In the genomic region with DNA sequence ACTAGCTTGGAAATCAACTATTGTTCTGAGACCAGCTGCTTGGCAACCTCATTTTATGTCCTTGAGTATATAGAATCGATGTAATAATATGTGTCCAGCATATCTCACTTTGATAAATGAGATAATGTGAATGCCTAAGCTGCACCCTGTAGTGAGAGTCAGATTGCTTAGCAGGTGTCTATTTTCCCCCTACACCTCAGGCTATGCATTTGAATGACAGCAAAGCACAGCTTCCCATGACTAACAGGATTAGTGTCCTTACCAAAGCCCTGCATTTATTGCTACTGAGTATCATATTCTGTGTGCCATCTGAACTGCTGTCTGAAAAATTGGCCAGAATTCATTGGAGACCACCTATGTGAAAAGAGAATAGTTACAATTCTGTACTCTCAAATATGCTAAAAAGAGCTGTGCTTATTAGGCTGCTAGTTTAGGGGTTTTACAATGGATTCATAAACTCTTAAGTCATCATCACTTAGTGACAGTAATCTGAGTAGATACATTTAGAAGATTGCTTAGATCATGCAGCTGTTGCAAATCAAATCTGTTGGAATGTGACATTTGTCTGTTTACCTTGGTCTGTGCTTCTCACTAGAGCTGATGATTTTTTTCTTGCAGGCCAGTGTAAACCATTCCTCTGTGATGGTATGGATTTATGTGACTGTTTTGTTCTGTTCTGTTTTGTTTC, we compare ENCODE assay signal across 22 mouse cellular contexts.
DNase-seq lines count a peak whose midpoint lies in the region; ATAC-seq lines count a peak whose summit lies in the region.
"Had no signal": no experiment of that assay in that cellular context is flagged by ENCODE, and none has a peak within 500 bp of the region (broad histone marks: within the 10 kb centered on the region; RNA-seq: fewer than 3 reads in every experiment).

No protein-coding gene starts in this region.

- no peaks in the 10 kb centered on the region for H3K9me3 ChIP-seq in embryonic facial prominence, embryonic 11.5 days (replicated peaks; ENCODE audit: control insufficient read depth, low read length)
- no peaks in the 10 kb centered on the region for H3K9me3 ChIP-seq in embryonic facial prominence, embryonic 10.5 days
- no peaks in the 10 kb centered on the region for H3K9me3 ChIP-seq in neural tube, embryonic 11.5 days (ENCODE audit: control insufficient read depth, low read length)
- no peaks in the 10 kb centered on the region for H3K9me3 ChIP-seq in neural tube, embryonic 15.5 days (replicated peaks)
- H3K9me3 ChIP-seq in midbrain, embryonic 15.5 days, result no peaks in the 10 kb centered on the region
- H3K9me3 ChIP-seq: forebrain, embryonic 10.5 days; heart, embryonic 13.5 days; kidney, embryonic 15.5 days had no signal

- no peak overlapping the region for H3K27ac ChIP-seq in embryonic facial prominence, embryonic 11.5 days (replicated peaks; ENCODE audit: low read depth, low read length)
- H3K27ac ChIP-seq in embryonic facial prominence, embryonic 10.5 days (replicated peaks), result no peak overlapping the region
- no peak overlapping the region for H3K27ac ChIP-seq in neural tube, embryonic 11.5 days (ENCODE audit: low read depth, low read length)
- H3K27ac ChIP-seq in neural tube, embryonic 15.5 days (replicated peaks), result no peak overlapping the region
- no peak overlapping the region for H3K27ac ChIP-seq in midbrain, embryonic 15.5 days
- H3K27ac ChIP-seq: forebrain, embryonic 10.5 days; heart, embryonic 13.5 days; kidney, embryonic 15.5 days; macrophage had no signal

- H3K4me1 ChIP-seq in embryonic facial prominence, embryonic 11.5 days (ENCODE audit: control insufficient read depth, insufficient read depth, low read length), result no peaks in the 10 kb centered on the region
- peaks cover 11% of the 10 kb centered on the region; the same call in 1 of the 2 replicates for H3K4me1 ChIP-seq in embryonic facial prominence, embryonic 10.5 days
- H3K4me1 ChIP-seq in neural tube, embryonic 11.5 days (ENCODE audit: control insufficient read depth, insufficient read depth, low read length), result no peaks in the 10 kb centered on the region
- no peaks in the 10 kb centered on the region for H3K4me1 ChIP-seq in neural tube, embryonic 15.5 days
- peaks cover 10% of the 10 kb centered on the region for H3K4me1 ChIP-seq in midbrain, embryonic 15.5 days
- H3K4me1 ChIP-seq: kidney, embryonic 15.5 days had no signal

- H3K9ac ChIP-seq in embryonic facial prominence, embryonic 11.5 days (replicated peaks; ENCODE audit: low read length), result no peak overlapping the region
- H3K9ac ChIP-seq in neural tube, embryonic 11.5 days (ENCODE audit: low read length), result no peak overlapping the region
- H3K9ac ChIP-seq in neural tube, embryonic 15.5 days (replicated peaks), result no peak overlapping the region
- H3K9ac ChIP-seq in midbrain, embryonic 15.5 days, result no peak overlapping the region
- H3K9ac ChIP-seq: forebrain, postnatal 0 days; heart, embryonic 13.5 days; kidney, embryonic 15.5 days had no signal

- DNase-seq in embryonic facial prominence, embryonic 11.5 days (ENCODE audit: low spot score), result peak; percentile 22
- DNase-seq in embryonic facial prominence, embryonic 10.5 days (ENCODE audit: low spot score), result no peak
- DNase-seq in neural tube, embryonic 11.5 days (ENCODE audit: low spot score), result peak; percentile 11
- DNase-seq in kidney, postnatal 36 days, result no peak
- no peak for DNase-seq in testis, postnatal 10 days (ENCODE audit: low spot score)
- DNase-seq: adrenal gland, adult 2 months; cerebellum, adult 11-12 months; cerebellum, postnatal 10 days; forebrain, postnatal 0 days; gastrocnemius, postnatal 14 days; heart, adult 18-20 months; heart, postnatal 14 days; layer of hippocampus, adult 9-11 months; thymus, postnatal 14 days had no signal

- no peaks in the 10 kb centered on the region for H3K27me3 ChIP-seq in embryonic facial prominence, embryonic 11.5 days (ENCODE audit: control insufficient read depth, insufficient read depth, low read length)
- H3K27me3 ChIP-seq in embryonic facial prominence, embryonic 10.5 days (replicated peaks; ENCODE audit: low read depth, poor library complexity, severe bottlenecking), result no peaks in the 10 kb centered on the region
- H3K27me3 ChIP-seq in neural tube, embryonic 11.5 days (ENCODE audit: control insufficient read depth, insufficient read depth, low read length), result no peaks in the 10 kb centered on the region
- no peaks in the 10 kb centered on the region for H3K27me3 ChIP-seq in neural tube, embryonic 15.5 days (replicated peaks)
- H3K27me3 ChIP-seq in midbrain, embryonic 15.5 days (replicated peaks), result no peaks in the 10 kb centered on the region
- H3K27me3 ChIP-seq: heart, embryonic 13.5 days; kidney, embryonic 15.5 days had no signal

- H3K4me3 ChIP-seq in embryonic facial prominence, embryonic 11.5 days (ENCODE audit: low read depth, low read length), result no peak overlapping the region
- no peak overlapping the region for H3K4me3 ChIP-seq in embryonic facial prominence, embryonic 10.5 days
- H3K4me3 ChIP-seq in neural tube, embryonic 11.5 days (ENCODE audit: low read depth, low read length), result no peak overlapping the region
- H3K4me3 ChIP-seq in neural tube, embryonic 15.5 days (replicated peaks), result no peak overlapping the region
- no peak overlapping the region for H3K4me3 ChIP-seq in midbrain, embryonic 15.5 days
- H3K4me3 ChIP-seq: forebrain, embryonic 10.5 days; heart, embryonic 13.5 days; kidney, embryonic 15.5 days had no signal

- ATAC-seq in embryonic facial prominence, embryonic 11.5 days (replicated peaks; ENCODE audit: insufficient number of reproducible peaks, low FRiP score, low TSS enrichment, low read depth), result no peak
- ATAC-seq in neural tube, embryonic 11.5 days (ENCODE audit: insufficient read depth, low FRiP score, low TSS enrichment), result no peak
- ATAC-seq in neural tube, embryonic 15.5 days (ENCODE audit: low FRiP score), result no peak
- ATAC-seq in midbrain, embryonic 15.5 days (replicated peaks), result peak; percentile 37; the same call in 1 of the 2 replicates
- ATAC-seq: forebrain, postnatal 0 days; intestine, postnatal 0 days; lung, postnatal 0 days had no signal

- WGBS in embryonic facial prominence, embryonic 11.5 days, result 71% methylated on average over 1 of the region's 1 CpGs
- WGBS in embryonic facial prominence, embryonic 10.5 days, result 67% methylated on average over 1 of the region's 1 CpGs
- 56% methylated on average over 1 of the region's 1 CpGs for WGBS in neural tube, embryonic 11.5 days
- WGBS in neural tube, embryonic 15.5 days, result 32% methylated on average over 1 of the region's 1 CpGs
- WGBS in midbrain, embryonic 15.5 days, result 22% methylated on average over 1 of the region's 1 CpGs

- no peaks in the 10 kb centered on the region for H3K36me3 ChIP-seq in embryonic facial prominence, embryonic 11.5 days (replicated peaks; ENCODE audit: control insufficient read depth, insufficient read depth, low read depth, low read length)
- H3K36me3 ChIP-seq in embryonic facial prominence, embryonic 10.5 days (replicated peaks), result no peaks in the 10 kb centered on the region
- no peaks in the 10 kb centered on the region for H3K36me3 ChIP-seq in neural tube, embryonic 11.5 days (ENCODE audit: control insufficient read depth, insufficient read depth, low read length)
- no peaks in the 10 kb centered on the region for H3K36me3 ChIP-seq in neural tube, embryonic 15.5 days
- no peaks in the 10 kb centered on the region for H3K36me3 ChIP-seq in midbrain, embryonic 15.5 days (replicated peaks)
- H3K36me3 ChIP-seq: forebrain, embryonic 10.5 days; heart, embryonic 13.5 days; kidney, embryonic 15.5 days had no signal

- no peak overlapping the region for H3K4me2 ChIP-seq in embryonic facial prominence, embryonic 11.5 days (ENCODE audit: low read depth, low read length)
- H3K4me2 ChIP-seq in neural tube, embryonic 11.5 days (ENCODE audit: low read depth), result no peak overlapping the region
- H3K4me2 ChIP-seq in neural tube, embryonic 15.5 days, result no peak overlapping the region
- no peak overlapping the region for H3K4me2 ChIP-seq in midbrain, embryonic 15.5 days
- H3K4me2 ChIP-seq: heart, embryonic 13.5 days; kidney, embryonic 15.5 days had no signal

Comparison
In these comparisons a context has a peak if more than half of its experiments do, and no peak if none do; other contexts are left out.
1. DNase-seq: peak in embryonic facial prominence, embryonic 11.5 days (single experiment) and neural tube, embryonic 11.5 days (single experiment); none in embryonic facial prominence, embryonic 10.5 days (single experiment), kidney, postnatal 36 days (0 of 2) and testis, postnatal 10 days (single experiment).